Mouse (Mus musculus) ovary, postnatal 10 days (tissue): ENCODE results near the gene Slitrk4.

Experiments
- DNase-seq: peaks from one replicate; pipeline ENCODE4 v3.0.0; 2022; ENCODE audit warnings: low spot score

The Slitrk4 gene

GRCm38 (mm10) chrX:64276290-64277125 lies at the start of gene Slitrk4:
Slitrk4 (minus strand) TSS chrX:64276996.
- no peak for DNase-seq

GRCm38 (mm10) chrX:64319501-64319900 lies 42.7 kb upstream of the Slitrk4 start:
- no peak for DNase-seq

GRCm38 (mm10) chrX:64277991-64278301 lies 1.1 kb upstream of the Slitrk4 start:
- no peak for DNase-seq

- DNase-seq: no peak
These were observed 562 bp upstream of the Slitrk4 start for GRCm38 (mm10) chrX:64277126-64277990.

GRCm38 (mm10) chrX:64275501-64276289 lies 1.1 kb downstream of the Slitrk4 start:
- no peak for DNase-seq

- DNase-seq: no peak
These were observed 13.3 kb downstream of the Slitrk4 start for GRCm38 (mm10) chrX:64263481-64263880.
